Mouse (Mus musculus) liver, adult 2 months (tissue): ENCODE data around the gene Plvap. TPM values are rescaled to one million over a fixed set of nuclear protein-coding genes. Genes with fewer than 3 reads are reported as not detected.

Source experiments
- DNase-seq: peaks from one replicate; pipeline ENCODE4 v3.0.0-alpha.2; 2011; ENCODE audit warnings: low read depth, low spot score; ENCODE audit errors: extremely low read depth
- H3K27ac ChIP-seq: fragments of 200-500 bp; replicated peaks from 2 replicates; pipeline ENCODE4 v1.5.1; 2012; ENCODE audit warnings: low read depth, mild to moderate bottlenecking, control low read depth, inconsistent platforms, low read length; ENCODE audit not compliant: insufficient read depth
- H3K27me3 ChIP-seq: fragments of 200-500 bp; 2 replicates; pipeline ENCODE4 v1.6.1; 2012; ENCODE audit warnings: mild to moderate bottlenecking, moderate library complexity, low read length, inconsistent platforms; ENCODE audit not compliant: control insufficient read depth, insufficient read depth
- H3K36me3 ChIP-seq: fragments of 200-500 bp; 2 replicates; pipeline ENCODE4 v1.6.1; 2012; ENCODE audit warnings: low read length, inconsistent platforms; ENCODE audit not compliant: control insufficient read depth, insufficient read depth
- H3K4me1 ChIP-seq: fragments of 200-500 bp; 2 replicates; pipeline ENCODE4 v1.6.1; 2011; ENCODE audit warnings: low read length; ENCODE audit not compliant: control insufficient read depth, insufficient read depth
- H3K4me3 ChIP-seq: fragments of 200-500 bp; 2 replicates; pipeline ENCODE4 v1.5.1; 2011; ENCODE audit warnings: low read depth, mild to moderate bottlenecking, control low read depth, low read length, moderate library complexity; ENCODE audit not compliant: insufficient read depth
- H3K79me2 ChIP-seq: fragments of 200-500 bp; 2 replicates; pipeline ENCODE4 v1.6.1; 2012; ENCODE audit warnings: inconsistent platforms, mild to moderate bottlenecking, low read length, moderate library complexity; ENCODE audit not compliant: control insufficient read depth, insufficient read depth
- H3K9ac ChIP-seq: fragments of 200-500 bp; 2 replicates; pipeline ENCODE4 v1.6.1; 2012; ENCODE audit warnings: low read depth, mild to moderate bottlenecking, control low read depth, inconsistent platforms, low read length
- CTCF ChIP-seq: fragments of 200-500 bp; IDR thresholded peaks from 2 replicates; pipeline ENCODE4 v1.5.1; 2011; ENCODE audit warnings: low read depth, low read length, control low read depth
- POLR2A ChIP-seq: fragments of 200-500 bp; IDR thresholded peaks from 2 replicates; pipeline ENCODE4 v1.6.1; 2011; ENCODE audit warnings: low read length, control low read depth; ENCODE audit not compliant: insufficient read depth; ENCODE audit errors: extremely low read depth
- WGBS: fragments of 180-500 bp; shearing (Covaris S2); methylation state at CpG from one replicate; pipeline ENCODE4 v1.1.7; 2018; 5-methylcytosine and 5-hydroxymethylcytosine counted together
- polyA plus RNA-seq: library from polyadenylated mRNA; depleted of rRNA; stranded (reverse); fragments of >200 nt; gene quantifications from 2 replicates; pipeline ENCODE4 v1.2.3, GENCODE M21; 2012
- total RNA-seq: library from RNA; depleted of rRNA; stranded (reverse); fragments of >200 nt; gene quantifications from 2 replicates; pipeline ENCODE4 v1.2.3, GENCODE M21; 2014

Plvap gene
- total and polyA plus RNA-seq, 2 experiments, result 15.3 to 128 TPM

DNA sequence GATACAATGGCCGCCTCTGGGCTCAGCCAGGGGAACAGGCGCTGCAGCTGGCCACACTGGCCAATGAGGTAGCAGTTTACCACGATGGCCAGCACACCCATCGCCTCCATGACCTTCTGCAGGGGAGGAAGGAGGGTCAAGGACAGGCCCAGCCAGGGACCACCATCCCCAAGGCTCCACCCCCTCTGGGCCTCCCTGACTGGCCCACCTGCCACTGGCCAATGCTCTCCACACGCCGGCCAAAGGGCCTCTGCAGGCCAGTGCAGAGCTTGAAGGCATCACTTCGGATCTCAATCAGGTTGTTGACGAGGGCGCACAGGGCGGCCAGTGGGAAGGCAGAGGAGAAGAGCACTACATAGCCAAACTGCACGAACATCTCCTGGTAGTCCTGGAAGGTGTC lies 32.6 kb downstream of the Plvap start:
- Histone ChIP-seq H3K36me3 (no peaks in the 10 kb centered on the region), H3K9ac (no peak overlapping the region), H3K27me3 (no peaks in the 10 kb centered on the region), H3K4me1 (peaks cover 2% of the 10 kb centered on the region; the same call in 1 of the 2 replicates), H3K79me2 (no peaks in the 10 kb centered on the region), H3K27ac (no peak overlapping the region), H3K4me3 (no peak overlapping the region)
- TF ChIP-seq POLR2A, result no peak
- TF ChIP-seq CTCF, result no peak
- DNase-seq, result no peak
- 82% methylated on average over 11 of the region's 11 CpGs for WGBS

GRCm38 (mm10) chr8:71477196-71477845 lies 34.2 kb downstream of the Plvap start:
- Histone ChIP-seq H3K27ac (no peak overlapping the region), H3K4me3 (no peak overlapping the region), H3K27me3 (no peaks in the 10 kb centered on the region), H3K36me3 (no peaks in the 10 kb centered on the region), H3K79me2 (no peaks in the 10 kb centered on the region), H3K9ac (no peak overlapping the region), H3K4me1 (peaks cover 2% of the 10 kb centered on the region; the same call in 1 of the 2 replicates)
- DNase-seq, result no peak
- 63% methylated on average over 14 of the region's 14 CpGs for WGBS
- TF ChIP-seq POLR2A (no peak), CTCF (peak; percentile 63)

DNA sequence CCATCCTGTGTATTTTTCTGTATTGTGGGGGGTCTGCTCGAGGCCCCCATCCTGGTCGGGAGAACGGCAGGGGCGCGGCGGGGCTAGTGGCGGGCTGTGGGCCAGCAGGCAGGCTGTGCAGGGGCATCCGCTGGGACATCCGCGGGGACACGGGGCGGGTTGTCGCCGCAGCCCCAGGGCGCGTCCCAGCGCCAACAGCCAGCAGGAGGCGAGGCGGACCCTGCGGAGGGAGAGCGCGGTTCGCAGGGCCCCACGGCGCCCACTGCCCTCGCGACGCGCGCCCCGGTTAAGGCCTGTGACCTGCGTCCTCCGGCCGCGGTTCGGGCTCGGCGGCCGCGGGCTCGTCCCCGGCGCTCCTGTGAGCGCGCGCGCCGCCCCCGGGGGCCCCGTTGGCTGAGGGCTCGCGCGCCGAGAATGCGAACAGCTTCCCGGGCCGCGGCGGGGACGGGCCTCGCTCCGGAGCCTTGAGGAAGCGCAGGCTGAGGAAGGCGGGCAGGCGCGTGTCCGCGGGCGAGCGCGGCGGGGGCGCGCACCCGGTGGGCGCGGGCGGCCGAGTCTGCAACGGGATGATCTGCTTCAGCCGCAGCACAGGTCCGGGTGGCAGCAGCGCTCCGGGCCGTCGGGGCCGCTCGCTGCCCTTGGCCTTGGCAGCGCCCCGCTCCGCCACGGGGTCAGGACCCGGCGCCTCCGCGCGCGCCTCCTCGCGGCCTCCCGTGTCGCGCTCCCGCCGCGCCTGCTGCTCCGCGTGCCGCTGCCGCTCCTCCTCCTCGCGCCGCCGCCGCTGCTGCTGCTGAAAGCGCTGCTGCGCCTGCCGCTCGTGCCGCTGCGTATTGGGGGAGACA lies 35.2 kb downstream of the Plvap start:
- Histone ChIP-seq H3K27me3 (no peaks in the 10 kb centered on the region), H3K4me1 (peaks cover 2% of the 10 kb centered on the region; the same call in 1 of the 2 replicates)

GRCm38 (mm10) chr8:71475702-71476075 lies 35.9 kb downstream of the Plvap start:
- H3K9ac ChIP-seq, result no peak overlapping the region
- no peaks in the 10 kb centered on the region; the same call in 1 of the 2 replicates for H3K79me2 ChIP-seq
- no peak for DNase-seq
- H3K27ac ChIP-seq, result no peak overlapping the region
- 20% methylated on average over 4 of the region's 4 CpGs for WGBS
- peaks cover 2% of the 10 kb centered on the region; the same call in 1 of the 2 replicates for H3K4me1 ChIP-seq
- H3K27me3 ChIP-seq, result no peaks in the 10 kb centered on the region
- no peak overlapping the region for H3K4me3 ChIP-seq
- TF ChIP-seq CTCF, result no peak
- TF ChIP-seq POLR2A, result no peak
- H3K36me3 ChIP-seq, result no peaks in the 10 kb centered on the region

More for the DNA sequence above, 35.2 kb downstream of the Plvap start:
- under 1% methylated on average over 119 of the region's 121 CpGs for WGBS
- Histone ChIP-seq H3K79me2 (no peaks in the 10 kb centered on the region), H3K27ac (peak overlapping the region; percentile 84), H3K36me3 (no peaks in the 10 kb centered on the region), H3K9ac (peak overlapping the region; percentile 90), H3K4me3 (peak overlapping the region; percentile 90)
- TF ChIP-seq POLR2A, result no peak
- peak; percentile 29; the same call in 1 of the 2 replicates for TF ChIP-seq CTCF
- no peak for DNase-seq

GRCm38 (mm10) chr8:71474785-71475701 lies 36.5 kb downstream of the Plvap start:
- DNase-seq, result peak; percentile 41
- Histone ChIP-seq H3K4me1 (peaks cover 6% of the 10 kb centered on the region), H3K9ac (no peak overlapping the region), H3K27me3 (no peaks in the 10 kb centered on the region), H3K4me3 (no peak overlapping the region), H3K36me3 (no peaks in the 10 kb centered on the region), H3K79me2 (peaks cover 5% of the 10 kb centered on the region; the same call in 1 of the 2 replicates), H3K27ac (no peak overlapping the region)
- no peak for TF ChIP-seq POLR2A
- no peak for TF ChIP-seq CTCF
- WGBS, result 85% methylated on average over 25 of the region's 25 CpGs
